Mouse (Mus musculus): ENCODE results near the gene Gm17728. TPM values are rescaled to one million over a fixed set of nuclear protein-coding genes. Genes with fewer than 3 reads are reported as not detected.
"Not testable (repeated sequence)": the region's sequence is repeated elsewhere in the genome, so short reads cannot be mapped to it uniquely, and the experiment has no call there.

Gm17728 gene
- not detected for total RNA-seq (2021)
- long read RNA-seq: 0 reads

DNA sequence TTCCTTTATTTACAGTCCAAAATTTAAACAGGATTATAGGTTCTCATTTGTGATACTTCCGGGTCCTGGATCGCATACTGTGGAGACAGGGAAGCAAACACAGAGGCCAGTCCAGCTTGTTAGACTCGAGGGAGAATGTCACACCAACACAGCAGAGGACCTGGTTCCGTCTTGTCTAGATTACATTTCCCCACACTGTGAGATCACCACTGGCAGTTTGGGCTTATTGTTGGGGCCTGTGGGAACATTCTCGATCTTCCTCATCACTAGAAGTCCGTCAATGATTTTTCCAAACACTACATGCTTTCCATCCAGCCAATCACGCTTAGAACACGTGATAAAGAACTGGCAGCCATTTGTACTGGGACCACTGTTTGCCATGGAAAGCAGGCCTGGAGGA lies at the start of gene Gm17728:
Gene Gm17728, plus strand, starts transcription at position 301 of the 400 bp plus-strand sequence.
- DNase-seq (ENCODE audit: low spot score in 2 of 2): not testable (repeated sequence)

DNA sequence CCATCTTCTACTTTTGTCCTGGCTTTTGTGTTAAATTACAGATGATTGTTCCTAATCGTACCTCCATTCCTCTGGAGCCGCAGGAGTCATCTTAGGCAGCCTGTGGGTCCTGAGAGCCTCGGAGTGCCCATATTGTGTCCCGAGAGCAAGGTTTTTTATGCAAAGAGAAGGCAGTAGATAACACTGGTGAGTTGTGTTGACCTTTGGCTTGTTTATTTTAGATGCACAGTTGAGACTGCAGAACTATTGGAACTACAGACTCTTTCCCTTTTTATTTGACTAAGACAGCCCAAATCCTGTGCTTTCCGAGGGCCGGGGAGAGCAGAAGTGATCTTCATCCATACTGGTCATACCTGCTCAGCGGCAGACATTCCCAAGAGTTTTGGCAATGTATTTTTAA lies 24.4 kb upstream of the Gm17728 start:
- DNase-seq (ENCODE audit: low spot score in 2 of 2): no peak

DNA sequence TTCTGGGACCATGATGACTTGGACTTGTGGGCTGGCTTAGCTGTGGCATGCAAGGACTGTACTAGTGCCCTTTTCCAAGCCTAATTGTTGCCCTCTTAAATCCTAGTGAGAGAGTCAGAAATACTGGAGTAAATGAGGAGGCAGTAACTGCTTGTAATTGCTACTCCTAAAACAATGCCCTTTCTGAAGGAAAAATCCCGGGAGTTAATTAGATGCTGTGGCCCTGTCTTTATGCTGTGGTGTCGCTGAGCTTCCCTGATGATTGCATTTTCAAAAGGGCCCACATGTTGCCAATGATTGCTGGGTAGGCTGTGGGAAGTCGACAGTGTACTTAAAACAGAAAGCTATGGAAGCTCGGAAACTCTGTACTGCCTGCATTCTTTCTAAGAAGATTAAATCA lies 23.3 kb upstream of the Gm17728 start:
- DNase-seq (ENCODE audit: low spot score in 2 of 2): no peak

DNA sequence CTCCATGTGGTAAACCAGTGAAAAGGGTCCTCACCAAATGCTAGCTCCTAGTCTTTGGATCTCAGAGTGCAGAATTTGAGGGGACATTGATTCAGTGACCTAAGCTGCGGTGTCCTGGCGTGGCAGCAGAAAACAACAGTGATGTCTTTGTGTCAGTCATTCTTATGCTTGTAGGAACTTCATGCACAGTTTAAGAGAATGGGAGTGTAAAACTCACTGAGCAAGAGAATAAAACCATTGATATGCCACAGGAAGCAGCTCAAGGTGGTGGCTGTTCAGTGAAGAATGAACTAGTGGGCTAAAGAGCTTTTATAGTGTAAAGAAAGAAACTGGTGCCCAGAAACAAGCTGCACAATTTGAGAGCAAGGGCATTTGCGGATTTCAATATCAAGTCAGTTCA lies 17.9 kb upstream of the Gm17728 start:
- DNase-seq (ENCODE audit: low spot score in 2 of 2): no peak

DNA sequence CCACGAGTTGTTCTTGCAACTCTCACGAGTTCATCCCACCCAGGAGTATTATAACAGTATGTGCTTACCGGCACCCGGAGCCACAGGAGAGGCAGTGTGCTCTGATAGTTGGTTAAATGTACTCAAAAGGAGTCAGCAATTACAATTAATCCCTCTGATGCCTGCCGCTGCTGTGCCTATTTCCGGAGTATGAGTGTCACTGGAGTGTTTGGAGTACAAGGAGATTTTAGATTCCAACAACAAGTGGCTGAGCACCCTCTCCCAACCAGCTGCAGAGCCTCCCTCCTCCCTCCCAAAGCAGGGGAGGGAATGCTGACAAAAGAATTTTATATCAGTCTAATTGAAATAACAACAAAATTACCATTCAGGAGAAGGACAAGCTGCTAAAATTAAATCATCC lies 14.2 kb upstream of the Gm17728 start:
- DNase-seq (ENCODE audit: low spot score in 2 of 2): no peak

DNA sequence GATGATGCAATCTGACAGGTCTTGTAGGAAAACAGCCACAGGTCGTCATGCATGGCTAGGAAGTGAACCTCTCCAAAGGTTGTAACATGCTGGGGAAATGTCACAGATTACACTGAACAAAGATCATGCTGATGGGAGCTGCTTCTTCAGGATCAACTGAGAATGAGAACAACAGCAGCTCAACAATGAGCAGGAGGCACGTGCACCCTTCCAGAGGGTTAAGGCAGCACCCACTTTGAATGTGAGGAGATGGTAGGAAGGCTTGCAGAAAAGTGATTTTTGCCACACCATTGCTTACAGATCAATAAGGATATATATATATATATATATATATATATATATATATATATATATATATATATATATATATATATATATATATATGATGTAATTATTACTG lies 2.8 kb upstream of the Gm17728 start:
- no peak for DNase-seq (ENCODE audit: low spot score in 2 of 2)

DNA sequence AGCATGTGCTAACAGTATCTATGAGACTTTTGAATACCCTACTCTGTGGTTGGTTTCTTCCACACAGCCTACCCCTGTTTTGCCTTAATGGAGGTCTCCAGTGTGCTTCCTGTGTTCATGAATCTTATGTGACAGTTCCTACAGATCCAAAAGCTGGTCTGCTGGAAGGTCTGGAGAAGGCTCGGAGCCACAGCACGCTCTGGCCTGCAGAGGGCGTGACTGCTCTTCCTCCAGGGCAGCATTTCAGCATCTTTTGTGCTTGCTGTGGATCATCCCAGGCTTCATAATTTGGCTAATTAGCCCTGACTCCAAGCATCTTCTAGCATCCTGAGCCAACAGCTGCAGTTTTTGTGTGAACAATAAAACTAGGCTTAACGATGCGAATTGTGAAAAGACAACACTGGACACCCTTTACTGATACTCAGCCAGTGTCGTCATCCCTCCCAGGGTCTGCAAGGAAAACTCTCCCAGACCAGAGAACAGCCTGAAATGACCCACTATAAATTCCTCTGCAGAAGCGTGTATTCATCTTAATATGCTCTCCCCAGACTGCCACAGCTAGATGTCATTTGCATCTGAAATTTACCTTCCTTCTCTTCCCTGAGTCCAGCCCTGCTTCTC lies 6.6 kb downstream of the Gm17728 start:
- peak; percentile 61 to 71 for DNase-seq (ENCODE audit: low spot score in 2 of 2)

DNA sequence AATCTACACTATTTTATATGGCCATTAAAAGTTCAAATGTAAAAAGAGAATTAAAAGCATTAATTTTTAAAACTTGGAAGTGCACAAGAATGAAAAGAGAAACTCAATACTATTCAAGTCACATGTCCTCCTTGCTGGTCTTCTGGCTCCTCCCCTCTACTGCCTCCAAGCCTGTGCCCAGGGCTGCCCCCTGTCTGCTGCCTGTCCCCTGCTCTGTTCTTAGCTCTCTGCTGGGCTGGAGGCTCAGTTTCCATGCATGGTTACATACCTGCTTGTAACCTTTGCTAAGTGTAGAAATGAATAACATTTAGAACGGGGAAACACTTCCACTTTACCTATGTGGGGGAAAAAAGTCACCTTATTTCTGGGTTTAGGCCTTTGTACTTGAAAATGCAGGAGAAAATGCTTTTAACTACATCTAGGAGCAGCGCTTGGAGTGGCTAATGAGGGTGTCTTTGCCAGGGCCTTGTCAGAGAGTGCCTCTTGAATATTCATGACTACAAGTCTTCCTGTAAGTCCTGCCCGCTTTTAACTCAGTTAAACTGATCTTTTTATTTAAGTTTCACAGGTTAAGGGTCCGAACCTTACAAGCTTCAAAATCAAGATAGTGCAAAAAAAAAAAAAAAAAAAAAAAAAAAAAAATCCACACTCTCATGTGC lies 18.3 kb downstream of the Gm17728 start:
- no peak for DNase-seq (ENCODE audit: low spot score in 2 of 2)

DNA sequence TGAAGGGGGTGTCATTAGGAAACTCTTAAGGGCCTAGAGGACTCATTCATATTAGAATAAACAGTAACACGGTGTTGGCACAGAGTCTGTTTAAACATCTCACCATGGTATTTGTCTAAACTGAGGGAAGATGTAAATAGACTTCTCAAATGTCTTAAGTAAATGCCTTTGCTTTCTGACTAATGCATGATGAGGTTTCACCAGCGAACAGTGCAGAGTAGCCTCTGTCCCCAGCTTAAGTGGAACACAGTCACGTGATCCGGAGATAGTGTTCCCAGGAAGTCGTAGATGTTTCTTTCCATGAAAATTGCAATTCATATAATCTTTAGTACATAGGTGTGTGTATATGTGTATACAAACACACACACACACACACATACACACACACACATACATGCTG lies 34.5 kb downstream of the Gm17728 start:
- no peak for DNase-seq (ENCODE audit: low spot score in 2 of 2)

DNA sequence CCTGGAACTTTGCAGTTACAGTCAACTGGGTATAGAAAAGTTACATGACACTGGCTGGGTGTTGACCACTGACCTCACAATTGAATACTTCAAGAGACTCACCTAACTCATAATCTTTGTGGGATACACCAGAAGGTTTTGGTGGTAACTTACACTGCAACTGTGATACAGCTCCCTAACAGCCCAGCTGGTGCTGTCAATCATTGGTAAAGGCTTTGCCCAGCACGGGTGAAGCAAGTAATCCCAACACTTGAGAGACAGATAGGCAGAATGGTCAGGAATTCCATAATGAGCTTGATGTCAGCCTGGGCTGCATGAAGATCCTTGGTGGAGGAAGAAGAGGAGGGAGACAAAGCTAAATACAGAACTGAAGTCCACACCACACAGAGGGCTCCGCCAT lies 39.0 kb downstream of the Gm17728 start:
- DNase-seq (ENCODE audit: low spot score in 2 of 2): no peak

Other genes starting within 250 kb of the Gm17728 start
- gene Pabpc6, start 247.7 kb downstream of the Gm17728 start, total RNA-seq (2021): not detected

Data from layer of hippocampus, postnatal 10 days (tissue).